Mouse (Mus musculus) testis, adult 2 months (tissue): ENCODE measurements around the gene Ercc6. TPM values are rescaled to one million over a fixed set of nuclear protein-coding genes. Genes with fewer than 3 reads are reported as not detected.
A peak's percentile ranks its signal among the peaks of the same experiment; 100 is the strongest.

Experiments used
- H3K27ac ChIP-seq: fragments of 200-500 bp; 2 replicates; pipeline ENCODE4 v1.5.1; 2012; ENCODE audit warnings: low read depth, low read length; ENCODE audit not compliant: control insufficient read depth, insufficient read depth
- H3K27me3 ChIP-seq: fragments of 200-500 bp; 2 replicates; pipeline ENCODE4 v1.6.1; 2012; ENCODE audit warnings: mild to moderate bottlenecking, low read length, moderate library complexity; ENCODE audit not compliant: control insufficient read depth, insufficient read depth
- H3K36me3 ChIP-seq: fragments of 200-500 bp; 2 replicates; pipeline ENCODE4 v1.6.1; 2012; ENCODE audit warnings: mild to moderate bottlenecking, low read length; ENCODE audit not compliant: control insufficient read depth, insufficient read depth
- H3K4me1 ChIP-seq: fragments of 200-500 bp; 2 replicates; pipeline ENCODE4 v1.6.1; 2012; ENCODE audit warnings: low read length; ENCODE audit not compliant: control insufficient read depth, insufficient read depth
- H3K4me3 ChIP-seq: fragments of 200-500 bp; 2 replicates; pipeline ENCODE4 v1.5.1; 2012; ENCODE audit warnings: low read depth, mild to moderate bottlenecking, low read length, moderate library complexity, mixed read lengths; ENCODE audit not compliant: control insufficient read depth
- CTCF ChIP-seq: fragments of 200-500 bp; IDR thresholded peaks from 2 replicates; pipeline ENCODE4 v1.5.1; 2012; ENCODE audit warnings: low read depth, mild to moderate bottlenecking, inconsistent platforms, low read length, moderate library complexity; ENCODE audit not compliant: control insufficient read depth, insufficient read depth, insufficient replicate concordance
- POLR2A ChIP-seq: fragments of 200-500 bp; IDR thresholded peaks from 2 replicates; pipeline ENCODE4 v1.6.1; 2012; ENCODE audit warnings: low read depth, mild to moderate bottlenecking, inconsistent platforms, low read length, moderate library complexity; ENCODE audit not compliant: control insufficient read depth
- polyA plus RNA-seq: library from polyadenylated mRNA; depleted of rRNA; stranded (reverse); fragments of >200 nt; gene quantifications from 2 replicates; pipeline ENCODE4 v1.2.3, GENCODE M21; 2012

Ercc6 gene
- polyA plus RNA-seq, 1 experiment, result 8.0 TPM

- Histone ChIP-seq H3K36me3 (no peaks in the 10 kb centered on the region), H3K4me3 (no peak overlapping the region), H3K27me3 (peaks cover 3% of the 10 kb centered on the region; the same call in 1 of the 2 replicates), H3K4me1 (peaks cover 15% of the 10 kb centered on the region), H3K27ac (no peak overlapping the region)
- TF ChIP-seq POLR2A (no peak), CTCF (no peak)
Measured at GRCm38 (mm10) chr14:32598437-32599219, 85.3 kb downstream of the Ercc6 start.

GRCm38 (mm10) chr14:32599290-32600041 is 86.1 kb downstream of the Ercc6 start, which contains the start of gene Prrxl1:
Gene Prrxl1 (plus strand): TSS chr14:32599407.
- Histone ChIP-seq H3K27me3 (peaks cover 3% of the 10 kb centered on the region; the same call in 1 of the 2 replicates), H3K4me3 (peak within 1 kb of the TSS; percentile 8; the same call in 1 of the 2 replicates), H3K4me1 (peaks cover 15% of the 10 kb centered on the region), H3K27ac (no peak within 1 kb of the TSS), H3K36me3 (no peaks in the 10 kb centered on the region)
- TF ChIP-seq CTCF (no peak), POLR2A (no peak)

- no peak overlapping the region for H3K27ac ChIP-seq
- no peaks in the 10 kb centered on the region for H3K36me3 ChIP-seq
- TF ChIP-seq CTCF (no peak), POLR2A (no peak)
- H3K4me1 ChIP-seq, result peaks cover 15% of the 10 kb centered on the region
- peaks cover 3% of the 10 kb centered on the region; the same call in 1 of the 2 replicates for H3K27me3 ChIP-seq
- no peak overlapping the region for H3K4me3 ChIP-seq
Measured at GRCm38 (mm10) chr14:32600110-32600509, 86.8 kb downstream of the Ercc6 start.

- no peak for TF ChIP-seq CTCF
- no peak for TF ChIP-seq POLR2A
- Histone ChIP-seq H3K4me1 (no peaks in the 10 kb centered on the region), H3K27me3 (no peaks in the 10 kb centered on the region), H3K27ac (no peak overlapping the region), H3K4me3 (no peak overlapping the region), H3K36me3 (no peaks in the 10 kb centered on the region)
Measured at GRCm38 (mm10) chr14:32605508-32605907, 92.2 kb downstream of the Ercc6 start.

GRCm38 (mm10) chr14:32606316-32606715 is 93.0 kb downstream of the Ercc6 start:
- Histone ChIP-seq H3K4me1 (no peaks in the 10 kb centered on the region), H3K27me3 (no peaks in the 10 kb centered on the region), H3K36me3 (no peaks in the 10 kb centered on the region), H3K27ac (no peak overlapping the region), H3K4me3 (no peak overlapping the region)
- TF ChIP-seq CTCF (no peak), POLR2A (no peak)

- TF ChIP-seq CTCF (peak; percentile 89), POLR2A (no peak)
- Histone ChIP-seq H3K4me1 (no peaks in the 10 kb centered on the region), H3K27me3 (no peaks in the 10 kb centered on the region), H3K27ac (no peak overlapping the region), H3K4me3 (no peak overlapping the region), H3K36me3 (no peaks in the 10 kb centered on the region)
Measured at GRCm38 (mm10) chr14:32609392-32609791, 96.1 kb downstream of the Ercc6 start.

GRCm38 (mm10) chr14:32617253-32617652 is 103.9 kb downstream of the Ercc6 start:
- Histone ChIP-seq H3K4me3 (no peak overlapping the region), H3K4me1 (no peaks in the 10 kb centered on the region), H3K36me3 (no peaks in the 10 kb centered on the region), H3K27ac (no peak overlapping the region), H3K27me3 (no peaks in the 10 kb centered on the region)
- TF ChIP-seq CTCF, result no peak
- TF ChIP-seq POLR2A, result no peak
